Mouse (Mus musculus) brain, embryonic 14.5 days (tissue): ENCODE measurements around the gene Trio. TPM values are rescaled to one million over a fixed set of nuclear protein-coding genes. Genes with fewer than 3 reads are reported as not detected.

Experiments used
- DNase-seq: peaks from one replicate; pipeline ENCODE4 v3.0.0-alpha.2; 2011; ENCODE audit warnings: low read depth
- CTCF ChIP-seq: fragments of 200-500 bp; IDR thresholded peaks from 2 replicates; pipeline ENCODE4 v1.5.1; 2012; ENCODE audit warnings: inconsistent platforms, mild to moderate bottlenecking, moderate library complexity, borderline replicate concordance; ENCODE audit not compliant: insufficient read depth, insufficient read length; ENCODE audit errors: extremely low read depth
- POLR2A ChIP-seq: fragments of 200-500 bp; IDR thresholded peaks from 2 replicates; pipeline ENCODE4 v1.6.1; 2012; ENCODE audit warnings: mild to moderate bottlenecking, inconsistent platforms, borderline replicate concordance; ENCODE audit not compliant: poor library complexity, insufficient read depth, insufficient read length, severe bottlenecking; ENCODE audit errors: extremely low read depth
- polyA plus RNA-seq: library from polyadenylated mRNA; depleted of rRNA; stranded (reverse); fragments of >200 nt; gene quantifications from 2 replicates; pipeline ENCODE4 v1.2.3, GENCODE M21; 2012

The Trio gene
- polyA plus RNA-seq, 1 experiment: 202 TPM

DNA sequence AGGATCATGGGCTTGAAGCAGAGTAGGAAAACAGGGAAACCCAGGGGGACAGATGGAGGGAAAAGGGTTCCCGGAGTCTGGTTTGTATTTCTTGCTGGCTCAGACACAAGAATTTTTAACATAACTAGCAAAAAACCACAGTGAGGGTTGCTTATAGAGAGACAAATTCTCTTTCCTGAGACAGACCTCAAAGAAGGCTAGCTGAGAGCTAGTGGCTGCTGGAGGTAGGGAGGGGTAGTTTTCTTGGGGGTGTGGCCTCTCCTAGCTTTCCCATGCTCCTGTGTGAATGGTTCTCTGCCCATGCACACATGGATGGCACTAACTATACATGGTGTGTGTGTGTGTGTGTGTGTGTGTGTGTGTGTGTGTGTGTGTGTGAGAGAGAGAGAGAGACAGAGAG lies 265.0 kb downstream of the Trio start:
- no peak for DNase-seq
- TF ChIP-seq CTCF: no peak
- TF ChIP-seq POLR2A: no peak

DNA sequence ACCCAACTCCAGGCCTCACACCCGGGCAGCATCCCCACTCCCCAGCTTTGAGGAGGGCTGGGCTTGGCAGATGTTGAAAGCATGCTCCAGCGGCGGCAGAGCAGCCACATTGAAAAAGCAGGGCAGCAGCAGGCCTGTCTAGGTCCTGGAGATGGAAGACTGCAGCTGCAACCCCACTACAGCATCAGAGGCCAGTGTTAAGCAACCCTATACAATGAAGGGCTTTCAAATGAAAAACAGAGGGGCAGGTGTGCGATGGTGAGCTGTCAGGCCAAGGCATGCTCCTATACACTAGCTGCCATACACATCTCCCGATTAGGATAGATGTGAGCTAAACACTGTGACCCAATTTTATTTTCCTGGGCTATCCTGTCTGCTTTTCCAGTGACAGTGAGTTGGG lies 265.8 kb downstream of the Trio start:
- DNase-seq: no peak
- no peak for TF ChIP-seq POLR2A
- TF ChIP-seq CTCF: no peak

DNA sequence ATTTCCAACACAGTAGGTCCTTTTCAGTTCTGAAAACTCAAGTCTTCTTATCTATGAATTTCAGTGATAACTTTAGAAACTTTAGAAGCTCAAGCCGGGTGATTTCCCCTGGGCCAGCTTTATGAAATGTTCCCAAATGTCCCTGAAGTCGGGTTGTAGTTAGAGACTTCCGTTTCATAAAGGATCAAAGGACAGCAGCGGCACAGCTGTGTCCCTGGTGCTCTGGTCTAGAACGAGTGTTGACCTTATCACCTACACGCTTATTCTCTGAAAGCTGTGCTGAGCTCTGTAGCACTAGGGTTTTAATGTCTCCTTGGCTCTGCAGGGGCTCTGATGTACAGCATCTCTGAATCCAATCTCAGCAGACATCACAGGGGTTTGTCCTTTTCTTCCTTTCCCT lies 267.0 kb downstream of the Trio start:
- DNase-seq: no peak

DNA sequence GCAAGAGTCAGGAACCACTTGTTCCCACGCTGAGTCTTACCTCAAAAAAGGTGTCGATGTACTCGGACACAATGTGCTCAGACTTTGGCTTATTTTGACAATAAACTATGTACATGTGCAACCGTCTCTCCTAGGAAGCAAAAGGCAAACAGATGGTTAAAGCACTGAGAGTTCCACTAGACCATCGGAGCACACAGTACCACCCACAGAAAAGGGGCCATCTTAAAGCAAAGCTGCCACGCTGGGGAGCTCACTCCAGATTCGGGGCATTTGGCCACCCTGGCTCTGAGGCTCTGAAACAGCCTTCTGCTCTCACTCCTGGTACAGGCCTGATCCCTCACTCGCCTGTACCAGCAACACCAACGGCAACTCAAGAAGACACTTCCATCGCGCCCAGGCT lies 269.2 kb downstream of the Trio start:
- no peak for TF ChIP-seq CTCF
- TF ChIP-seq POLR2A: no peak
- no peak for DNase-seq

More for the DNA sequence above, 267.0 kb downstream of the Trio start:
- TF ChIP-seq CTCF (no peak), POLR2A (no peak)

DNA sequence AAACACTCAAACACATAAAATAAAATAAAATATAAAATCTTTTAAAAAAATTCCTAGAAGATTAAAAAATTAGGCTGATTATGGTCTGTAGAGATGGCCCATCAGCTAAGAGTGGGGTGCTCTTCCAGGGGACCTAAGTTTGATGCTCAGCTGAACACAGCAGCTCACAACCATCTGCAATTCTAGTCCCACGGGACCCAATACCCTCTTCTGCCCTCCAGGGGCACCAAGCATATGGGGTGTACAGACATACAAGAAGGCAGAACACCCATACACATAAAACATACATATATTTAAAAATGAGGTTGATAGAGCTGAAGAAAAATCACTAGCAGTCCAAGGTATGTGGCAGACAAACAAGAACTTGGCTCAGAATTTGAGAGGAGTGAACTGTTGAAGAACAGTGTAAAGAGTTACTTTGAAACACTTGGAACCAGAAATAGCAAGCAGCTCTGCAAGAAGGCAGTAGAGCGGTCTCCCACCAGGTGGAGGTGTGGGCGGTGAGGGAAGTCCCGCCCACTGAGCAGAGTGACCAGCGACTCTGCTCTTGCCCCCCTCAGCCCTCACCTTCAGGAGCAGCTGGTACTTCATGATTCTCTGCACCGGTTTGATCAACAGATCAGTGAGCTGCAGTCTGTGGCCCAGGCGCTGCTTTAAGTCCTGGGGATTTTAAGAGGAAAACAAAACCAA lies 270.9 kb downstream of the Trio start:
- TF ChIP-seq POLR2A (no peak), CTCF (no peak)
- DNase-seq: no peak

DNA sequence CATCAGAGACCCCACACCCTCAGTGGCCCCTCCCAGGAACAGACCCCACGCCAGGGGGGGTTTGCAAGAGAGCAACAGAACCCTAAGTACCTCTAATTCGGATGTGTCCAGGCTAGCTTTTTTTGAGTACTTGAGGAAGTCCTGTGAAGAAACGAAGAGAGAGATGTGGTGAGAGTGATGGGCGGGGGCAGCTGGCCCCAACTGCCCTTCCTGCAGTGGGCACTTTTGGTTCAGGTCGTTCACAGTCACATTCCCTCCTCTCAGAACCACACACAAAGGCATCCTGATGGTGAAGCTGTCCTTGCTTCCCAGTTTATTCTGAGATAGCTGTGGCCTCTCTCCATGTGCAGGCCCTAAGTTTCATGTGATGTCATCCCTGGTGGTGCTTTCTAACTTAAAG lies 271.7 kb downstream of the Trio start:
- no peak for TF ChIP-seq POLR2A
- no peak for TF ChIP-seq CTCF
- no peak for DNase-seq

DNA sequence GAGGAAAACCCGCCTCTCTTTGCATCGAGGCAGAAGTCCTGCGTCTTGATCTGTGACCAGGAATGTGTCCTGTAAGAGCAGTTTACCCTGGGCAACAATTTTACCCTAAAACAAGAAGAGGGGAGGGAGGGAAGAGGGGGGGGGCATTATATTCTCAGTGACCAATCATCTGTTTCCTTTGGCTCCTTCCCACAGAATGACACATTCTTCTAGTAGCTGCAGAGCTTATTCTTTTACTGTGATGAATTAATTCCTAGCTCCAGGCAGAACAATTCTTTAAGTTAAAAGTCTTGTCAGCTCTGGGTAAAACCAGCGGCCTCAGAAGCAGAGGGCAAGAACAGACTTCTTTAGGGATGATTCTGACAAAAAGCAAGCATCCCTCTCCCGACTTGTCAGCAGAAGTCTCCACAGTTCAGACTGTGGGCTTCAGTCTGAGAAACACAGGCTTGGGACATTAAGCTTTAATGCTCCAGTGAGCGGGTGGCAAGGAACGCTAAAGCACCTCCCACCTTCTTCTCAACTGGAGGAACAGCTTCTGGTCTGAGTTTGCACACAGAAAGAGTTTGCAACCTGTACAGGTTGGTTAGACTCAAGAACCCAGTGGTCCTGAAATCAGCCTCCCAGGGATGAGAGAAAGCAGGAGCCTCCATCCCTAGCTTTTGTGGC lies 272.8 kb downstream of the Trio start:
- peak; percentile 33 for DNase-seq
- TF ChIP-seq CTCF: no peak
- TF ChIP-seq POLR2A: no peak

DNA sequence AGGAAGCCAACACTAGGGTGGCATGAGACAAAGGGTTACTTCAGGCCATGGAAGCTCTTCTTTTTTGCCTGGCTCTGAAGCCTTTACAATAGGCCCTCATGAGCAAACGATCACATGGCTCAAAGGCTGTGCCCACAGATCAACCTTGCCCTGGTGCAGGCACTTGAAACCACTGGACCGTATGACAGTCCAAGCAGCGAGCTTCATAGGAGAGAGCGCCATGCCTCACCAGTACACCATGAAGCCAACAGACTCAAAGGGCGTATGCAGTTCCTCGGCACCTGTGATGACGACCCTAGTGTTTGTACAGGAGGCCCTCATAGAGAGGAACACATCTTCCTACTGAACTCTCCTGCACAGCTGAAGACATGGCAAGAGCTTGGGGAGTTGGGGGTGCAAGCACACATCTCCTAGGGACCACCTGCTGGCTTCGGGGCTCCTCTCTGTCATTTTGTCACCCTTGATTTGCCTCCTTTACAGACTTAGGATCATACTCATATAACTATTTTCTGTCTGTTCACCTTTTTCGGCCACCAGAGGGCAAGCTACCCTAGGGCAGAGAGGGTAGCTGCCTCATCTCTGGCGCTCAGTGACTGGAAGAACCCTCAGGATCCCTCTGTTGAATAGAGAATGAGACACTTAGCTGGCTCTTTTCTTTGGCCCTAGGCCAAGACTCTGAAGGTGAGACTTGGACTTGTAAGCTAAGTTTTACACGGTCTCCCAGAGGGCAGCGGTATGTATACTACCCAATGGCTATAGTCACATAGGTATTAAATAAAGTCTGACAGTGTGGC lies 273.8 kb downstream of the Trio start:
- TF ChIP-seq CTCF (peak; percentile 73), POLR2A (no peak)

DNA sequence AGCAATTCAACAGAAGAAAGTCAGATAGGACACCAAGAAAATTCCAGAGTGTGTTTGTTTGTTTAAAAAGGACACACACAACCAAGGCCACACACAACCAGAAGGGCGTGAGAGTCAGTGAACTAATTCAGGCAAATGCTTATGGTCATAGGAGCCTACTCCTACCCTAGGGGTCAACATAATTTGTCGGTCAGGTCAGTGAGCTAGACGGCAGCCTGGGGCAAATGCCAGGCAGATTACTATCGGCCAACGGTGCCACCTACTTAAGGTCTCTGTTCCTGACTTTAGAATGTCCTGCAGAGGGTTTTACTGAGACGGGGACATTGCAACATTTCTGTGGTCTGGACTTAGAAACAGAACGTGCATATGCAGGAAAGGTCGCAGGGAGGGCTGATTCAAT lies 276.9 kb downstream of the Trio start:
- DNase-seq: no peak
- TF ChIP-seq CTCF: no peak
- no peak for TF ChIP-seq POLR2A

More for the DNA sequence above, 273.8 kb downstream of the Trio start:
- DNase-seq: peak; percentile 79

DNA sequence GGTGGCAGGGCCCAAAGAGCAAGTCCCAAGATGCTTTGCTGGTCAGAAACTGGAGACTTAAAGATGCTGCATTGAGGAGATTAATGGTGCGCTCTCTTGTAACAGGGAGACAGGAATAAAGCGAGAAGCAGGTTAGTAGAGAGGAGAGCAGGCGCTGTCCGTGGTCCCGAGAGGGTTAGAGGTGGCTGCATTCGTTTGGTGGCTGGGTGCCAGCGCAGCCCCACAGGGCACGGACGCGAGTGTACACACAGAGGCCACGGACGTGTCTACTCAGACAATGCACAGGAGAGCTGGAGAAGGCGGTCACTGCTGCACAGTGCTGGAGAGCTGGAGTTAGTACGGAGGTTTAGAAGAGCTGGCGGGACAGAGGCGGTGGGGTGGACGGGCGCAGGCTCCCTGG lies 278.1 kb downstream of the Trio start:
- DNase-seq: no peak
- TF ChIP-seq POLR2A: no peak
- TF ChIP-seq CTCF: no peak

DNA sequence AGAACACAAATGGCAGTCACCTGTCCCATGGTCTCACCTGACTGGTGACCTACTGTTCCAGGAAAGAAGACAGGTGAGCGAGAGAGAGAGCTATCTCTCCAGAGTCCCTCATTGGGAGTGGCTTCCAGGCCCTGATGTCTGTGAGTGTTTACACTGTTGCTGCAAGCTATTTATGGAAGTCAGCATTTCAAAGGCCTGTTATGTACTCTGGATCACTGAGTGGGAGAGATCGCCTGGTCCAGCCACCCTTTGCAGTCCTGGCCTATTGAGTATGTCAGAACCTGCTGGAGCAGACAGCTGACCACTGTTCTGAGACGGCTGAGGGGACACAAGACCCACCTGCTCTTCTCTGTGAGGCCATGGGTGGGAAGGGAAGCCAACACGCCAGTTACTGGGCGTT lies 280.7 kb downstream of the Trio start:
- TF ChIP-seq CTCF: no peak
- TF ChIP-seq POLR2A: no peak
- no peak for DNase-seq

DNA sequence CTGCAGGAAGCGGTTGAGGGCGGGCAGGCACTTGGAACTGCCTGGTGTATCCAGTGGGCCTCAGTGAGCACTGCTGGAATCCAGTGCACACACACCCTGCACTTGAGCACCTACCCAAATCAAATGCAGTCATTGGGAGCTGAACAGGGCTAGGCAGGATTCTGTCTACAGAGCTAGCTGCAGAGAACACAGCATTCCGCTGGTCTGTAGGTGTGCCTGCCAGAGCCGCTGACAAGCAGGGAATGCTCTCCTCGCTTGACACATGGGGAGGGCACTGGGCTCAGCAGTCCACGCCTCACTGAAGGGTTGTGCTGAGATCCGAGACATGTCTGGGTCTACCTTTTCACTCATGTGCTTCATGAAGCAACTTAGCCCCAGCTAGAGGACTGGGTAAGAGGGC lies 285.6 kb downstream of the Trio start:
- DNase-seq: no peak
- TF ChIP-seq CTCF (no peak), POLR2A (no peak)

DNA sequence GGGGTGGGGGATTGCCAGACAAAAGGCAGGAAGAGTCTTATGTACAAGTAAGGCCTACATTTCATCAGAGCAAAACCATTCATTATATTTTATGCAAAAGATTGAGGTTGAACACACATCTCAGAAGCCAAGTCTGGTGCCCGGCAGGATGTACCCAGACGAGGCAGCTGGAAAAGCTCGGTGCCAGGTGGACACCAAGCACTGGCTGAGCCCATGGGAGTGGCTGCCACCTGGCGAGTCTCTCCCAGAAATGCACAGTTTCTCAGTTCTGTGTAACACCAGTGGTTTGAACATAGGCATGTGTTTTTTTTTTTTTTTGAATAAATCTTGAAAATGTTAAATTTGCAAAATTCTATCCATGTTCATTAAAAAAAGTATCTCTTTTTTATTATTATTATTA lies 293.8 kb downstream of the Trio start:
- no peak for DNase-seq
- TF ChIP-seq POLR2A (no peak), CTCF (no peak)
